Comparison of ENCODE assay signal across 9 mouse cellular contexts in genomic region chr7:110272434-110272833, GRCm38 (mm10). TPM values are rescaled to one million over a fixed set of nuclear protein-coding genes. Genes with fewer than 3 reads are reported as not detected.
DNase-seq lines count a peak whose midpoint lies in the region; ATAC-seq and TF ChIP-seq lines count a peak whose summit lies in the region.
"Had no signal": no experiment of that assay in that cellular context is flagged by ENCODE, and none has a peak within 500 bp of the region (broad histone marks: within the 10 kb centered on the region; RNA-seq: fewer than 3 reads in every experiment).

No protein-coding gene starts in this region.

- ATAC-seq in intestine, embryonic 15.5 days, result no peak
- no peak for ATAC-seq in intestine, embryonic 16.5 days
- no peak for ATAC-seq in liver, postnatal 0 days
- no peak for ATAC-seq in activated CD4-positive, CD25-positive, alpha-beta regulatory T cell, adult 4 months

- no peak overlapping the region for H3K4me2 ChIP-seq in intestine, embryonic 15.5 days (replicated peaks)
- no peak overlapping the region for H3K4me2 ChIP-seq in intestine, embryonic 16.5 days (ENCODE audit: low read depth, low read length)
- no peak overlapping the region for H3K4me2 ChIP-seq in liver, postnatal 0 days (ENCODE audit: low read depth, low read length)
- H3K4me2 ChIP-seq: lung, embryonic 15.5 days had no signal

- no peak overlapping the region for H3K9ac ChIP-seq in intestine, embryonic 15.5 days
- no peak overlapping the region for H3K9ac ChIP-seq in intestine, embryonic 16.5 days (ENCODE audit: low read depth, low read length)
- no peak overlapping the region for H3K9ac ChIP-seq in liver, postnatal 0 days (replicated peaks)
- H3K9ac ChIP-seq: lung, embryonic 15.5 days had no signal

- H3K9me3 ChIP-seq in intestine, embryonic 15.5 days, result no peaks in the 10 kb centered on the region
- H3K9me3 ChIP-seq in intestine, embryonic 16.5 days (ENCODE audit: control insufficient read depth, low read length), result no peaks in the 10 kb centered on the region
- no peaks in the 10 kb centered on the region for H3K9me3 ChIP-seq in liver, postnatal 0 days (ENCODE audit: low read length)
- H3K9me3 ChIP-seq: lung, embryonic 15.5 days had no signal

- TF ChIP-seq EP300 in liver, postnatal 0 days (IDR thresholded peaks at IDR 0.05; ENCODE audit: low read depth), result no peak

- H3K27ac ChIP-seq in intestine, embryonic 15.5 days, result peak overlapping the region; percentile 11; the same call in 1 of the 2 replicates
- no peak overlapping the region for H3K27ac ChIP-seq in intestine, embryonic 16.5 days (ENCODE audit: low read length)
- H3K27ac ChIP-seq in bone marrow, adult 2 months (ENCODE audit: control insufficient read depth, insufficient read depth, low read depth, low read length, poor library complexity), result no peak overlapping the region
- no peak overlapping the region for H3K27ac ChIP-seq in liver, postnatal 0 days (ENCODE audit: low read depth)

- no peak overlapping the region for H3K4me3 ChIP-seq in intestine, embryonic 15.5 days (replicated peaks)
- no peak overlapping the region for H3K4me3 ChIP-seq in intestine, embryonic 16.5 days (ENCODE audit: low read length)
- H3K4me3 ChIP-seq in bone marrow, adult 2 months (replicated peaks; ENCODE audit: control insufficient read depth, low read depth, low read length), result no peak overlapping the region
- no peak overlapping the region for H3K4me3 ChIP-seq in liver, postnatal 0 days (ENCODE audit: low read depth, low read length)
- H3K4me3 ChIP-seq: lung, embryonic 15.5 days had no signal

- no peak for TF ChIP-seq POLR2A in bone marrow, adult 2 months (IDR thresholded peaks at IDR 0.05; ENCODE audit: borderline replicate concordance, control insufficient read depth, low read depth, low read length)

- DNase-seq in adrenal gland, postnatal 10 days, result peak; percentile 37
- no peak for DNase-seq in adrenal gland, postnatal 25 days
- no peak for DNase-seq in liver, postnatal 0 days
- no peak for DNase-seq in left cerebral cortex, postnatal 25 days (ENCODE audit: low spot score in 2 of 2)

- no peaks in the 10 kb centered on the region for H3K27me3 ChIP-seq in intestine, embryonic 15.5 days (replicated peaks)
- H3K27me3 ChIP-seq in intestine, embryonic 16.5 days (replicated peaks; ENCODE audit: control insufficient read depth, insufficient read depth, low read length), result no peaks in the 10 kb centered on the region
- H3K27me3 ChIP-seq in liver, postnatal 0 days (ENCODE audit: insufficient read depth, low read length), result no peaks in the 10 kb centered on the region
- H3K27me3 ChIP-seq: lung, embryonic 15.5 days had no signal

- 82% methylated on average over 4 of the region's 4 CpGs for WGBS in intestine, embryonic 15.5 days
- WGBS in intestine, embryonic 16.5 days, result 77% methylated on average over 4 of the region's 4 CpGs
- 77% methylated on average over 4 of the region's 4 CpGs for WGBS in bone marrow, adult 2 months
- 80% methylated on average over 4 of the region's 4 CpGs for WGBS in liver, postnatal 0 days (ENCODE audit: insufficient replicate concordance)

- no peaks in the 10 kb centered on the region for H3K4me1 ChIP-seq in intestine, embryonic 15.5 days (replicated peaks)
- no peaks in the 10 kb centered on the region; the same call in 1 of the 2 replicates for H3K4me1 ChIP-seq in intestine, embryonic 16.5 days (ENCODE audit: control insufficient read depth, insufficient read depth, low read length)
- H3K4me1 ChIP-seq in bone marrow, adult 2 months (ENCODE audit: control insufficient read depth, insufficient read depth, low read length), result peaks cover 9% of the 10 kb centered on the region; the same call in 1 of the 2 replicates
- H3K4me1 ChIP-seq in liver, postnatal 0 days (ENCODE audit: insufficient read depth), result peaks cover 5% of the 10 kb centered on the region; the same call in 1 of the 2 replicates
- H3K4me1 ChIP-seq: lung, embryonic 15.5 days had no signal

- intact Hi-C loops in left cerebral cortex, postnatal 25 days (cut with DNase I), result no loop called here

- peaks cover 8% of the 10 kb centered on the region; the same call in 1 of the 2 replicates for H3K36me3 ChIP-seq in intestine, embryonic 15.5 days
- H3K36me3 ChIP-seq in intestine, embryonic 16.5 days (ENCODE audit: control insufficient read depth, insufficient read depth, low read length), result peaks cover 13% of the 10 kb centered on the region; the same call in 1 of the 2 replicates
- H3K36me3 ChIP-seq in liver, postnatal 0 days (replicated peaks; ENCODE audit: insufficient read depth, low read length), result peaks cover 33% of the 10 kb centered on the region

- TF ChIP-seq CTCF in bone marrow, adult 2 months (IDR thresholded peaks at IDR 0.05; ENCODE audit: control insufficient read depth, insufficient read depth, low read length), result peak; percentile 36; the same call in 1 of the 2 replicates
- peak; percentile 41; the same call in 1 of the 2 replicates for TF ChIP-seq CTCF in liver, postnatal 0 days (IDR thresholded peaks at IDR 0.05; ENCODE audit: low read depth)

RNA-seq across cellular contexts. Expression of gene Swap70, which starts 50.9 kb away (rescaled TPM):
- total RNA-seq in adrenal gland, postnatal 10 days (2021), result 10 to 100 TPM; 18.6 to 26.3 TPM
- 16.2 and 26.7 TPM in 2 replicates for total RNA-seq in adrenal gland, postnatal 25 days (2021)
- polyA plus RNA-seq in intestine, embryonic 15.5 days (2015; fragmentation: Nextera tagmentation; extraction: Ambion mirVana), result 29.9 and 30.7 TPM in 2 replicates
- 28.4 and 28.5 TPM in 2 replicates for polyA plus RNA-seq in intestine, embryonic 16.5 days (2015; fragmentation: Nextera tagmentation; extraction: Ambion mirVana)
- 12.6 and 23.1 TPM in 2 replicates for polyA plus RNA-seq in bone marrow, adult 2 months (2011; ENCODE audit: insufficient read depth, insufficient read length, low replicate concordance, missing spikeins)
- polyA plus RNA-seq in liver, postnatal 0 days (2015; fragmentation: Nextera tagmentation; extraction: Ambion mirVana), result 5.2 and 7.2 TPM in 2 replicates
- 10 to 100 TPM; 38.4 to 43.6 TPM for polyA plus RNA-seq in activated CD4-positive, CD25-positive, alpha-beta regulatory T cell, adult 4 months (2017; shearing (Covaris generic))
- total RNA-seq in left cerebral cortex, postnatal 25 days (2021), result 10 to 100 TPM; 11.0 to 13.0 TPM
